Mouse (Mus musculus): ENCODE measurements around the gene U2af2. TPM values are rescaled to one million over a fixed set of nuclear protein-coding genes. Genes with fewer than 3 reads are reported as not detected.

Gene U2af2
- polyA plus RNA-seq, 1 experiment from 2014 or later, result 49.2 TPM

DNA sequence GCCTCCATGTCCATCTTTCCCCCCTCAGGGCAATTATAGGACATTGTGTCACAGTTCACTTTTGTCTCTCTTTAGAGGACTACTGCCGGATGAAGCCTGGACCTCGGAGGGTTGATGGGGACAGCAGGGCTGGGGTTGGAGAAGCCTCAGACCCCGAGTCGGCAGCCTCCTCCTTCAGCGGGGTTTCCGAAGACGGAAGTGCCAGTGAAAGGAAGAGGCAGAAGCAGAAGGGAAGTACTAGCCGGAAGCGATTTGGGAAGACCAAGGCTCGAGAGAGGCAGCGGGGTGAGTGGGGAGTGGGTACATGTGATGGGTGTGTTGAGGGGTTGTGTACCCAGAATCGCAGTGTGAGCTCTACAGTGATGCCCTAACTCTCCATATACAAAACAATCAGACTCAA lies 2.5 kb upstream of the U2af2 start:
- no peak overlapping the region for H3K4me2 ChIP-seq (replicated peaks; ENCODE audit: low read depth)
- 0 out of 2 replicates have a peak, but pooled peaks cover 4% of the 10 kb centered on the region for H3K4me1 ChIP-seq (replicated peaks; ENCODE audit: control insufficient read depth, insufficient read depth)
- WGBS, result 94% methylated on average over 12 of the region's 12 CpGs
- ATAC-seq (ENCODE audit: low FRiP score, low TSS enrichment), result no peak
- TF ChIP-seq CTCF (IDR thresholded peaks at IDR 0.05; ENCODE audit: low read depth) (no peak), EP300 (optimal IDR thresholded peaks at IDR 0.05) (no peak)
- no peak for DNase-seq (ENCODE audit: low spot score)
- no peaks in the 10 kb centered on the region for H3K9me3 ChIP-seq (ENCODE audit: control insufficient read depth, low read length)
- no peak overlapping the region for H3K4me3 ChIP-seq (ENCODE audit: low read depth, low read length)
- H3K27ac ChIP-seq (replicated peaks), result no peak overlapping the region
- H3K9ac ChIP-seq (ENCODE audit: low read length), result no peak overlapping the region
- H3K36me3 ChIP-seq (ENCODE audit: control insufficient read depth, insufficient read depth, low read length), result no peaks in the 10 kb centered on the region
- H3K27me3 ChIP-seq (ENCODE audit: control insufficient read depth, insufficient read depth, low read length), result peaks cover 7% of the 10 kb centered on the region; the same call in 1 of the 2 replicates

DNA sequence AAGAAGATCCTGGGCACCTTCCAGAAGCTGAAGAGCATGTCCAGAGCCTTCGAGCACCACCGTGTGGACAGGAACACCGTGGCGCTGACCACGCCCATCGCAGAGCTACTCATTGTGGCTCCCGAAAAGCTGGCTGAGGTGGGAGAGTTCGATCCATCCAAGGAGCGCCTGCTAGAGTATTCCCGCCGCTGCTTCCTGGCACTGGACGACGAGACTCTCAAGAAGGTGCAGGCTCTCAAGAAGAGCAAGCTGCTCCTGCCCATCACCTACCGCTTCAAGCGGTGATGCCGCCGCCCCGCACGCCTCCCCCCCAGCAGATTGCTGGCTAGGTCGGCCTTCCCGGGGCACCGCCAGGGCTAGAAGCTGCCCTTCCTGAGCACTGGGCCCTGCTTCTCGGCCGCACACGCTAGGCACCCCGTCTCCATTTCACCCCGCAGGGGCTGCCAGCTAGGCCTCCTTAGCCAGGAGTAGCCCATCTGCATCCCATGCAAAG lies 1.7 kb upstream of the U2af2 start:
- Histone ChIP-seq H3K27me3 (ENCODE audit: control insufficient read depth, insufficient read depth, low read length) (peaks cover 5% of the 10 kb centered on the region; the same call in 1 of the 2 replicates), H3K4me2 (replicated peaks; ENCODE audit: low read depth) (peak overlapping the region; percentile 90), H3K36me3 (ENCODE audit: control insufficient read depth, insufficient read depth, low read length) (no peaks in the 10 kb centered on the region), H3K9ac (ENCODE audit: low read length) (peak overlapping the region; percentile 96), H3K27ac (replicated peaks) (peak overlapping the region; percentile 99), H3K4me3 (ENCODE audit: low read depth, low read length) (peak overlapping the region; percentile 67), H3K9me3 (ENCODE audit: control insufficient read depth, low read length) (no peaks in the 10 kb centered on the region), H3K4me1 (replicated peaks; ENCODE audit: control insufficient read depth, insufficient read depth) (0 out of 2 replicates have a peak, but pooled peaks cover 4% of the 10 kb centered on the region)
- DNase-seq (ENCODE audit: low spot score) (peak; percentile 84), ATAC-seq (ENCODE audit: low FRiP score, low TSS enrichment) (no peak)
- WGBS, result 4% methylated on average over 25 of the region's 27 CpGs
- TF ChIP-seq CTCF (IDR thresholded peaks at IDR 0.05; ENCODE audit: low read depth) (peak; percentile 87), EP300 (optimal IDR thresholded peaks at IDR 0.05) (no peak)

DNA sequence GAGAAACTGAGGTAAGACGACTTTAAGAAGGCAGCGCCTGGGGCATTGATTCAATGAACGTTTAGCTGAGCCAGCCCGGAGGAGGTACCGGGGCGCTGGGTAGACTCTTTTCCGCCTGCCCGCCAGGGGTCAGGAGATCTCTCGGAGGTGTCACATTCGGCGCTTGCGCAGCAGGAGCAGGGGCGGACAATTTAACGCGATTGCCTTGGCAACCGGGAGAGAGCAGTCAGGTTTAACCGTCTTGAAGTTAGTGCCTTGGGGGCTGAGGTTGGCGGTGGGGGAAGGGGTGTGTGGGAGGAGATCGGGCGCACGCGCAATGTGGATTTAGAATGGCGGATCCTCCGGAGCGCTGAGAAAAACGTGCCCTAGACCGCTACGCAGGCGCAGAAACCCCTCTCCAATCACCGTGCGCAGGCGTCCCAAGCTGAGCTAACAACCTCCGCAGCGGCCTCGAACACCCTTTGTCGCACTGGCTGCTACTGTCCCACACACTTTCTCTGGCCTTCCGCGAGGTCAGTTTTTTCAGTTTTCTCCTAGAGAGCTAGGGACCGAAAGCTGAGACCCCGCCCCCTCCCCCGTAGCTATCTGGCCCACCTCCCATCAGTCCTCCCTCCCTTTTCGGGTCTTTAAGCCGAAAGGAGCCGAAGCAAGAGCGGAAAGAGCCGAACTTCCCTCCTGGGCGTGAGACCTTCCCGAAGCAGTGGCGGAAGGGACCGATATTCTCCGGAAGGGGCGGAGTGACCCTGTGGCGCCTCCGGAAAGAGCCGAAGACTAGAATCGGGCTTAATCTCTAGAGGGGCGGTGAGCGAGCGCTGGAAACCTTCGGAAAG lies 784 bp upstream of the U2af2 start:
- peak overlapping the region; percentile 90 for H3K4me2 ChIP-seq (replicated peaks; ENCODE audit: low read depth)
- H3K27me3 ChIP-seq (ENCODE audit: control insufficient read depth, insufficient read depth, low read length), result no peaks in the 10 kb centered on the region
- H3K9me3 ChIP-seq (ENCODE audit: control insufficient read depth, low read length), result no peaks in the 10 kb centered on the region
- H3K4me3 ChIP-seq (ENCODE audit: low read depth, low read length), result peak overlapping the region; percentile 67
- 0 out of 2 replicates have a peak, but pooled peaks cover 4% of the 10 kb centered on the region for H3K4me1 ChIP-seq (replicated peaks; ENCODE audit: control insufficient read depth, insufficient read depth)
- H3K9ac ChIP-seq (ENCODE audit: low read length), result peak overlapping the region; percentile 96
- H3K27ac ChIP-seq (replicated peaks), result peak overlapping the region; percentile 99
- DNase-seq (ENCODE audit: low spot score), result peak; percentile 95
- no peaks in the 10 kb centered on the region; the same call in 1 of the 2 replicates for H3K36me3 ChIP-seq (ENCODE audit: control insufficient read depth, insufficient read depth, low read length)
- peak; percentile 79 for TF ChIP-seq CTCF (IDR thresholded peaks at IDR 0.05; ENCODE audit: low read depth)
- TF ChIP-seq EP300 (optimal IDR thresholded peaks at IDR 0.05), result no peak
- peak; percentile 93 for ATAC-seq (ENCODE audit: low FRiP score, low TSS enrichment)
- under 1% methylated on average over 60 of the region's 60 CpGs for WGBS

DNA sequence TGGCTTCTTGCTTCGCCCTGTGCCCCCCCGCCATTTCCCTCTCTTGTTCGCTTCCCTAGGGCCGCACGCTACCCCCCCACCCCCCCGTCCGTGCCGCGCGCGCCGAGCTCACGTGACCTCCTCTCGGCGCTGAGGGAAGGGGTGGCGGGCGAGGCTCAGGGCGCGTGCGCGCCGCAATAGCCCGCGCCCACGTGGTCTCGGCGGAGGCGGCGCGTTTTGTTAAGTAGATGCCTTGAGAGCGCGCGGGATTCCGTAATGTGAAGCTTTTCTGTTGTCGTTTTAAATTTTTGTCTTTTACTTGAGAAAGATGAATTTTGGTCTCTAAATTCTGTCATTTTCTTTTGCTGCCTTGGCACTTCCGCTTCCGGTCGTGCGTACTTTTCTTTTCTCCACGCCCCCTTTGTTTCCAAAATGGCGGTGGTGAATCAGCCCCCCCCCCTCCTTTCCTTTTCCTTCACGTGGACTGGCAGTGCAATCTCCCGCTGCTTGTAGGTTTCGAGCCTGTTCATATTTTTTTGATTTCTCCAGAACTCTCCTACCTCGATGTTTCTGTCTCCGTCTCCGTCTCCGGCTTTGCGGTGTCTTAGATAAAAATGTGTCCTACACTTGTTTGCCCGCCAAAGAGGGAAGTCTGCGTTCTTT lies 538 bp downstream of the U2af2 start:
- Histone ChIP-seq H3K27ac (replicated peaks) (peak overlapping the region; percentile 99), H3K27me3 (ENCODE audit: control insufficient read depth, insufficient read depth, low read length) (no peaks in the 10 kb centered on the region), H3K36me3 (ENCODE audit: control insufficient read depth, insufficient read depth, low read length) (peaks cover 4% of the 10 kb centered on the region), H3K9me3 (ENCODE audit: control insufficient read depth, low read length) (no peaks in the 10 kb centered on the region), H3K4me2 (replicated peaks; ENCODE audit: low read depth) (peak overlapping the region; percentile 90), H3K4me3 (ENCODE audit: low read depth, low read length) (peak overlapping the region; percentile 67), H3K4me1 (replicated peaks; ENCODE audit: control insufficient read depth, insufficient read depth) (0 out of 2 replicates have a peak, but pooled peaks cover 4% of the 10 kb centered on the region), H3K9ac (ENCODE audit: low read length) (peak overlapping the region; percentile 96)
- DNase-seq (ENCODE audit: low spot score) (peak; percentile 83), ATAC-seq (ENCODE audit: low FRiP score, low TSS enrichment) (peak; percentile 67)
- WGBS, result under 1% methylated on average over 46 of the region's 51 CpGs
- TF ChIP-seq EP300 (optimal IDR thresholded peaks at IDR 0.05) (no peak), CTCF (IDR thresholded peaks at IDR 0.05; ENCODE audit: low read depth) (no peak)

DNA sequence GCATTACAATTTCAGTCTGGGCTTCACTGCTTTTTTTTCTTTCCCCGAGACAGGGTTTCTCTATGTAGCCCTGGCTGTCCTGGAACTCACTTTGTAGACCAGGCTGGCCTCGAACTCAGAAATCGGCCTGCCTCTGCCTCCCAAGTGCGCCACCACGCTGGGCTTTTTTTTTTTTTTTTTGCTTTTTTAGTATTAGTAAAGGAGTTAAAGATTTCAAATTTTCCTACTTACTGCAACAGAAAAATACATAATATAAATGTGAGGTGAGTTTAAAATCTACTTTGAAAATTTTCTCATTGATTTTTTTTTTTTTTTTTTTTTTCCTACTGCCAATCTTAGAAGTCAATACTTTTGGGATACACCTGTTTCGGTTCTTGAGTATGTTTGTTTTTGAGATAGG lies 2.9 kb downstream of the U2af2 start:
- ATAC-seq (ENCODE audit: low FRiP score, low TSS enrichment), result no peak
- Histone ChIP-seq H3K9me3 (ENCODE audit: control insufficient read depth, low read length) (no peaks in the 10 kb centered on the region), H3K27ac (replicated peaks) (no peak overlapping the region), H3K9ac (ENCODE audit: low read length) (no peak overlapping the region), H3K4me3 (ENCODE audit: low read depth, low read length) (no peak overlapping the region), H3K36me3 (ENCODE audit: control insufficient read depth, insufficient read depth, low read length) (peaks cover 13% of the 10 kb centered on the region), H3K4me1 (replicated peaks; ENCODE audit: control insufficient read depth, insufficient read depth) (0 out of 2 replicates have a peak, but pooled peaks cover 4% of the 10 kb centered on the region), H3K27me3 (ENCODE audit: control insufficient read depth, insufficient read depth, low read length) (no peaks in the 10 kb centered on the region), H3K4me2 (replicated peaks; ENCODE audit: low read depth) (no peak overlapping the region)
- no peak for TF ChIP-seq EP300 (optimal IDR thresholded peaks at IDR 0.05)
- TF ChIP-seq CTCF (IDR thresholded peaks at IDR 0.05; ENCODE audit: low read depth), result no peak
- DNase-seq (ENCODE audit: low spot score), result no peak
- WGBS, result 87% methylated on average over 6 of the region's 6 CpGs
